Mouse (Mus musculus): ENCODE data around the gene Cmtm4. TPM values are rescaled to one million over a fixed set of nuclear protein-coding genes. Genes with fewer than 3 reads are reported as not detected.

Gene Cmtm4
- polyA plus RNA-seq, 1 experiment, result 31.1 TPM

DNA sequence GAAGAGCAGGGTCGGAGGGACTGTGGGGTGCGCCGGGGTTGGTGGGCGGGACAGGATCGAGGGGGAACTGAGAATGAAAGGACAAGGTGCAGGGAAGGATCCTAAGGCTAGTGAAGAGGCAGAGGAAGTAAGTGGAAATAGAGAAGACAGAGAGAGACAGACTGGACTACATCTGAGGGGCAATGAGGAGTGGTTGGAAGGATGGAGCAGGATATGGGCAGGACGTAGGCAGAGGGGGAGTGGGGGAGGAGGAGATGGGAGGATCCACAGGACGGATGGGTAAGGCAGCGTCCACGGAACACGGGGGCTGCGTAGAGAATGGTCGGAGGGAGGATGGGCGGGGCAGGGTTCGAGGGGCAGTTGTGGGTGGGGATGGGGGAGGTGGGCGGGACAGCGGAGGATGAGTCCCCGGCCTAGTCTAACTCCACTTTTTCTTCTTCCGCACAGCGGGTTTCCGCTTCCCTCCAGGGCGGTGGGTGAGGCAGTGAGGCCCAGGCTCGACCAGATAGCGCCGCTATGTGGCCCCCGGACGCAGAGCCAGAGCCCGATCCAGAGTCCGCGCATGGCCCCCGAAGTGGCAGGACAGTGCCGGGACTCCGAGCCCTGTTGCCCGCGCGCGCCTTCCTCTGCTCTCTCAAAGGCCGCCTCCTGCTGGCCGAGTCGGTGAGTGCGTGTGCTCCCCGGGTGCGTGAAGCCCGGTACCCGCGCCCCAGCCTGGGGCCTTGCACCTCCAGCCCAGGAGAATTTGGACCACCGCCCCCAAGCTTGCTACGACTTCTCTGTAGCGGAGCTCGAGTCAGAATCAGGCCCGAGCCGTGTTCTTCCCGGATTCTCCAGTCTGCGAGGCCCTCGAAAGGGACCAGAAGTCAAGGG lies 55.1 kb downstream of the Cmtm4 start:
- under 1% methylated on average over 53 of the region's 54 CpGs for WGBS
- peak; percentile 52 to 55 for DNase-seq
- 0 out of 2 replicates have a peak, but pooled peaks have one; percentile 11 for TF ChIP-seq CTCF (IDR thresholded peaks at IDR 0.05; ENCODE audit: borderline replicate concordance, insufficient read depth, low read depth, low read length)
- no peak for TF ChIP-seq POLR2A (IDR thresholded peaks at IDR 0.05; ENCODE audit: borderline replicate concordance, insufficient read depth, low read length)
- H3K4me3 ChIP-seq (replicated peaks; ENCODE audit: insufficient read depth, low read depth, low read length), result peak overlapping the region; percentile 61
- peaks cover 8% of the 10 kb centered on the region; the same call in 1 of the 2 replicates for H3K4me1 ChIP-seq (ENCODE audit: control insufficient read depth, insufficient read depth, low read length)
- no peak overlapping the region for H3K27ac ChIP-seq (ENCODE audit: insufficient read depth, low read length)
- H3K27me3 ChIP-seq (ENCODE audit: control insufficient read depth, insufficient read depth, low read length), result no peaks in the 10 kb centered on the region

DNA sequence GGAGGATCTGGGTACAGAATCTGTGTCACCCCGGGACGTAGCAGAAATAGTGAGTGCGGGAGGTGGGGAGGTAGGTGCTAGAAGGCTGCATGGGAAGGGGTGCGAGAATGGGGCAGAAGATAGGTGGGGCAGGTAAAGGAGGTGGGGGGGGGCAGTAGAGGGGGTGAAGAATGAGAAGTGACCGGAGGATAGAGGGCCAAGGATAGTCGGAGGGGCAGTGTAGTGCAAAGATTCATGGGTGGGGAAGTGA lies 55.7 kb downstream of the Cmtm4 start:
- no peak for TF ChIP-seq CTCF (IDR thresholded peaks at IDR 0.05; ENCODE audit: borderline replicate concordance, insufficient read depth, low read depth, low read length)
- no peak for TF ChIP-seq POLR2A (IDR thresholded peaks at IDR 0.05; ENCODE audit: borderline replicate concordance, insufficient read depth, low read length)
- WGBS, result 8% methylated on average over 6 of the region's 6 CpGs
- Histone ChIP-seq H3K4me3 (replicated peaks; ENCODE audit: insufficient read depth, low read depth, low read length) (peak overlapping the region; percentile 61), H3K27me3 (ENCODE audit: control insufficient read depth, insufficient read depth, low read length) (no peaks in the 10 kb centered on the region), H3K4me1 (ENCODE audit: control insufficient read depth, insufficient read depth, low read length) (peaks cover 8% of the 10 kb centered on the region; the same call in 1 of the 2 replicates), H3K27ac (ENCODE audit: insufficient read depth, low read length) (no peak overlapping the region)
- no peak for DNase-seq

DNA sequence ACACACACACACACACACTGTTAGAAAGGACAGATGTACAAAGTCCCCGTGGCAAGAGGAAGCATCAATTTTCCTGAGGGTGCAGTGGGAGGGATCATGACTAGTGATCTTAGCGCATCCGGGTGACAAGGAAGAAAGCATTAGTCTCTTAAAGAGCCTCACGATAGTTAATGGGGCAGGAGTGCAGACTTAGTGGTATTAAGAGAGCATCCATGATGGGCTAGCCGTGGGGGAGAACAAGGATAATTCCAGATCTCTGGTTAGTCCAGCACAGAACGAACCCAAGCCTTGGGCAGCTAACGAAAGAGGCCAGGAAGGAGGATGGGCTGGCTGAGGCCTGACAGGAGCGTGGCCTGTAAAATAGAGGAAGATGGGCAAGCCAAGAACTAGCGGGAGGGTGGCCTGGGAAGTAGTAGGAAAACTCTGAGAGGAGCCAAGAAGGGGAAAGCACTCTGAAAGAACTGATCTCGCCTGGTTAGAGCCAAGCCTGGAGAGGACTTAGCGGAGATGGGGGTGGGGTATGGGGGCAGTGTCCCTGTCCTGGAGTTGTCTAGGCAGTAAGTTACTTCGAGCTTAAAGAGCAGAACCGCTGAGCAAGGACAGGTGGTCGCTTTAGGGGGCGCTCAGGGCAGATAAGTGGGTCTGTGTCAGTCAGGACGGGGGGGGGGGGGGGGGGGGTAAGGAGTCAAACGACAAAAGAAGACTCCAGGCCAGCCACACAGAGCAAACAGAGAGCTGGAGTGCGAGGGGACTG lies 56.2 kb downstream of the Cmtm4 start, which contains the start of gene Cmtm3:
TSS of gene Cmtm3 (plus strand) at position 182 of the 754 bp plus-strand sequence.
- Histone ChIP-seq H3K4me3 (replicated peaks; ENCODE audit: insufficient read depth, low read depth, low read length) (peak within 1 kb of the TSS; percentile 61), H3K27me3 (ENCODE audit: control insufficient read depth, insufficient read depth, low read length) (no peaks in the 10 kb centered on the region), H3K27ac (ENCODE audit: insufficient read depth, low read length) (no peak within 1 kb of the TSS), H3K4me1 (ENCODE audit: control insufficient read depth, insufficient read depth, low read length) (peaks cover 8% of the 10 kb centered on the region; the same call in 1 of the 2 replicates)
- peak in 1 of 2 experiments; percentile 27 for DNase-seq
- TF ChIP-seq CTCF (IDR thresholded peaks at IDR 0.05; ENCODE audit: borderline replicate concordance, insufficient read depth, low read depth, low read length) (no peak), POLR2A (IDR thresholded peaks at IDR 0.05; ENCODE audit: borderline replicate concordance, insufficient read depth, low read length) (no peak)
- WGBS, result 36% methylated on average over 17 of the region's 18 CpGs

DNA sequence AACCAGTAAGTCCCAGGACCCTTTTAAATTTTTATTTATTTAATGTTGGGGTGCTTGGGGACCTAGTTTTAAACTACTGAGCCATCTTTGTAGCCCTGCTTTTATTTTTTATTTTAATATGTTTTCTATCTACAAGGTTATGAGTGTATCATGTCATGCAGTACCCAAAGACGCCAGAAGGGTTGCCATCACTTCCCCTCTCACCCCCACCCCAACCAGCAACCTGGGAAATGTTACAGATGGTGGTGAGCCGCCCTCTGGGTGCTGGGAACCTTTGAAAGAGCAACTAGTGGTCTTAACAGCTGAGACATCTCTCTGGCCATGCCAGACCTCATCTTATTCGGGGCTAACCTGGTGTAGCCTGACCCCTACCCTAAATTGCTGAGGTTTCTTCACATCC lies 57.7 kb downstream of the Cmtm4 start:
- no peak for TF ChIP-seq CTCF (IDR thresholded peaks at IDR 0.05; ENCODE audit: borderline replicate concordance, insufficient read depth, low read depth, low read length)
- no peak for TF ChIP-seq POLR2A (IDR thresholded peaks at IDR 0.05; ENCODE audit: borderline replicate concordance, insufficient read depth, low read length)
- Histone ChIP-seq H3K4me1 (ENCODE audit: control insufficient read depth, insufficient read depth, low read length) (0 out of 2 replicates have a peak, but pooled peaks cover 8% of the 10 kb centered on the region), H3K4me3 (replicated peaks; ENCODE audit: insufficient read depth, low read depth, low read length) (no peak overlapping the region), H3K27ac (ENCODE audit: insufficient read depth, low read length) (no peak overlapping the region), H3K27me3 (ENCODE audit: control insufficient read depth, insufficient read depth, low read length) (no peaks in the 10 kb centered on the region)
- 72% methylated on average over 3 of the region's 3 CpGs for WGBS
- DNase-seq, result no peak

DNA sequence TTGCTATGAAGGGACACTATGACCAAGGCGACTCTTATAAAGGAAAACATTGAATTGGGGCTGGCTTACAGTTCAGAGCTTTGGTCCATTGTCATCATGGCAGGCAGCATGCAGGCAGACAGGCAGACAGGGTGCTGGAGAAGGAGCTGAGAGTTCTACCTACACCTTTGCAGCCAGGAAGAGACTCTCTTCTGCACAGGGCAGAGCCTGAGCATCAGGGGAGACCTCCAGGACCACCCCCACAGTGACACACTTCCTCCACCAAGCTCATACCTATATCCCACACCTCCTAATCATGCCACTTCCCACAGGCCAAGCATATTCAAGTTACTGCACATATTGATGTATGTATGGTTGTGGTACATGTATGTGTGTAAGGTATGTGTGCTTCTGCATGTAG lies 58.8 kb downstream of the Cmtm4 start:
- DNase-seq, result no peak
- Histone ChIP-seq H3K4me3 (replicated peaks; ENCODE audit: insufficient read depth, low read depth, low read length) (no peak overlapping the region), H3K4me1 (ENCODE audit: control insufficient read depth, insufficient read depth, low read length) (0 out of 2 replicates have a peak, but pooled peaks cover 8% of the 10 kb centered on the region), H3K27ac (ENCODE audit: insufficient read depth, low read length) (no peak overlapping the region), H3K27me3 (ENCODE audit: control insufficient read depth, insufficient read depth, low read length) (no peaks in the 10 kb centered on the region)
- WGBS, result 92% methylated on average over 1 of the region's 1 CpGs
- TF ChIP-seq POLR2A (IDR thresholded peaks at IDR 0.05; ENCODE audit: borderline replicate concordance, insufficient read depth, low read length) (no peak), CTCF (IDR thresholded peaks at IDR 0.05; ENCODE audit: borderline replicate concordance, insufficient read depth, low read depth, low read length) (no peak)

DNA sequence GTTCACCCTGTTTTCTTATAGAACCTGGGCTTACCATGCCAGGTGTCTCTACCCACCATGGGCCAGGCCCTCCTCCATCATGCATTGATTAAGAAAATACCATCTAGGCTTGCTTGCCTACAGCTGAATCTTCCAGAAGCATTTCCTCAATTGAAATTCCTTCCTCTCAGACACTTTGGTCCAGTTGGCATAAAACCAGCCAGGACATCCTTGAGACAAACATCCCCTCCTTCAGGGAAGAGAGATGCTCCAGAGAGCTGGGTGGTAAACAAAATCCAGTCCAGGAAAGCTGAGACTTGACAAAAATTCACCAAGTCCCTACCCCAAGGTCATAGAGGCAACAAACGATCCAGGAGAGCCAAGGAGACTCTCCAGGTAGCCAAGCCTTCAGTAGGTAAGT lies 61.4 kb downstream of the Cmtm4 start:
- H3K27me3 ChIP-seq (ENCODE audit: control insufficient read depth, insufficient read depth, low read length), result no peaks in the 10 kb centered on the region
- H3K4me1 ChIP-seq (ENCODE audit: control insufficient read depth, insufficient read depth, low read length), result no peaks in the 10 kb centered on the region
- DNase-seq, result no peak
- TF ChIP-seq POLR2A (IDR thresholded peaks at IDR 0.05; ENCODE audit: borderline replicate concordance, insufficient read depth, low read length) (no peak), CTCF (IDR thresholded peaks at IDR 0.05; ENCODE audit: borderline replicate concordance, insufficient read depth, low read depth, low read length) (no peak)
- no peak overlapping the region for H3K27ac ChIP-seq (ENCODE audit: insufficient read depth, low read length)
- 65% methylated on average over 1 of the region's 1 CpGs for WGBS
- no peak overlapping the region for H3K4me3 ChIP-seq (replicated peaks; ENCODE audit: insufficient read depth, low read depth, low read length)

DNA sequence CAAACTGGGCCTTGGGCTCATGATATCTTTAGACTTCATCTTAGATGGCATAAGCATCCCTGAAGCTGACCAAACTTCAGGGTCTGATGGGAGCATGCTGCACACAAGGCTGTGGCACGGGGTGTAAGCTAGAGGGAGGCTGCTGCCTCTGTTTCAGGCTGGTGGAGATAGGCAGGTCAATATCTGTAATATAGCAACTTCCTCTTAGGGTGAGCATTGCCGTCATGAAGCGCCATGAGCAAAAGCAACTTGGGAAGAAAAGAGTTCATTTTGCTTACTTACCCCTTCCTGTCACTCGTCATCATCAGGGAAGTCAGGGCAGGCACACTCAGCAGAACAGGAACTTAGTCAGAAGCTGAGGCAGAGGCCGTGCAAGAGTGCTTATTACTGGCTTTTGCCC lies 61.8 kb downstream of the Cmtm4 start:
- Histone ChIP-seq H3K4me1 (ENCODE audit: control insufficient read depth, insufficient read depth, low read length) (no peaks in the 10 kb centered on the region), H3K4me3 (replicated peaks; ENCODE audit: insufficient read depth, low read depth, low read length) (no peak overlapping the region), H3K27me3 (ENCODE audit: control insufficient read depth, insufficient read depth, low read length) (no peaks in the 10 kb centered on the region), H3K27ac (ENCODE audit: insufficient read depth, low read length) (no peak overlapping the region)
- TF ChIP-seq POLR2A (IDR thresholded peaks at IDR 0.05; ENCODE audit: borderline replicate concordance, insufficient read depth, low read length) (no peak), CTCF (IDR thresholded peaks at IDR 0.05; ENCODE audit: borderline replicate concordance, insufficient read depth, low read depth, low read length) (no peak)
- no peak for DNase-seq
- WGBS, result 76% methylated on average over 5 of the region's 5 CpGs
